Mouse (Mus musculus) kidney, postnatal 4 days (tissue): ENCODE measurements around the gene Prkag2.

ENCODE experiments used
- DNase-seq, 2 experiments: peaks; one replicate each; pipeline ENCODE4 v3.0.0; 2021; ENCODE audit warnings: mixed read lengths in 2 of 2

Gene Prkag2

GRCm38 (mm10) chr5:25046762-25047161, 53.7 kb downstream of the Prkag2 start:
- no peak for DNase-seq

- no peak for DNase-seq
These were observed 56.4 kb downstream of the Prkag2 start for GRCm38 (mm10) chr5:25044007-25044406.

GRCm38 (mm10) chr5:25041947-25042346, 58.5 kb downstream of the Prkag2 start:
- no peak for DNase-seq

GRCm38 (mm10) chr5:25041307-25041706, 59.1 kb downstream of the Prkag2 start:
- DNase-seq, result peak; percentile 57 to 62

- no peak for DNase-seq
These were observed 59.5 kb downstream of the Prkag2 start for GRCm38 (mm10) chr5:25040903-25041302.

GRCm38 (mm10) chr5:25038827-25039226, 61.6 kb downstream of the Prkag2 start:
- no peak for DNase-seq

- DNase-seq, result no peak
These were observed 65.1 kb downstream of the Prkag2 start for GRCm38 (mm10) chr5:25035391-25035790.

GRCm38 (mm10) chr5:25031456-25031856, 69.0 kb downstream of the Prkag2 start:
- DNase-seq, result no peak

GRCm38 (mm10) chr5:25031037-25031436, 69.4 kb downstream of the Prkag2 start:
- DNase-seq, result no peak

- DNase-seq, result no peak
These were observed 70.2 kb downstream of the Prkag2 start for GRCm38 (mm10) chr5:25030276-25030681.

GRCm38 (mm10) chr5:25027673-25028072, 72.8 kb downstream of the Prkag2 start:
- DNase-seq, result no peak

- DNase-seq, result peak; percentile 17 to 42
These were observed 75.0 kb downstream of the Prkag2 start for GRCm38 (mm10) chr5:25025309-25026019.

- peak; percentile 56 to 62 for DNase-seq
These were observed 77.5 kb downstream of the Prkag2 start for GRCm38 (mm10) chr5:25022904-25023303.

- DNase-seq, result no peak
These were observed 81.2 kb downstream of the Prkag2 start for GRCm38 (mm10) chr5:25019221-25019620.

GRCm38 (mm10) chr5:25012134-25012533, 88.3 kb downstream of the Prkag2 start:
- no peak for DNase-seq

GRCm38 (mm10) chr5:25011019-25011485, 89.4 kb downstream of the Prkag2 start:
- peak; percentile 86 to 90 for DNase-seq

GRCm38 (mm10) chr5:25010438-25010892, 90.0 kb downstream of the Prkag2 start:
- peak; percentile 94 to 95 for DNase-seq

- DNase-seq, result no peak
These were observed 90.7 kb downstream of the Prkag2 start for GRCm38 (mm10) chr5:25009770-25010169.

- no peak for DNase-seq
These were observed 91.5 kb downstream of the Prkag2 start for GRCm38 (mm10) chr5:25008966-25009365.

GRCm38 (mm10) chr5:25006848-25007247, 93.6 kb downstream of the Prkag2 start:
- DNase-seq, result peak; percentile 92 to 94

GRCm38 (mm10) chr5:25005532-25006129, 94.8 kb downstream of the Prkag2 start:
- peak in 1 of 2 experiments; percentile 31 for DNase-seq

GRCm38 (mm10) chr5:25001391-25001794, 99.0 kb downstream of the Prkag2 start:
- DNase-seq, result no peak

GRCm38 (mm10) chr5:24999351-24999750, 101.1 kb downstream of the Prkag2 start:
- DNase-seq, result peak; percentile 33 to 57

GRCm38 (mm10) chr5:24995576-24996100, 104.8 kb downstream of the Prkag2 start:
- DNase-seq, result peak; percentile 65 to 77
